Mouse (Mus musculus) embryo, embryonic 11 days (tissue): ENCODE measurements around the gene Kctd13.
"Not testable (repeated sequence)": the region's sequence is repeated elsewhere in the genome, so short reads cannot be mapped to it uniquely, and the experiment has no call there.

Source experiments
- DNase-seq: peaks from one replicate; pipeline ENCODE4 v3.0.0-alpha.2; 2015

Gene Kctd13

DNA sequence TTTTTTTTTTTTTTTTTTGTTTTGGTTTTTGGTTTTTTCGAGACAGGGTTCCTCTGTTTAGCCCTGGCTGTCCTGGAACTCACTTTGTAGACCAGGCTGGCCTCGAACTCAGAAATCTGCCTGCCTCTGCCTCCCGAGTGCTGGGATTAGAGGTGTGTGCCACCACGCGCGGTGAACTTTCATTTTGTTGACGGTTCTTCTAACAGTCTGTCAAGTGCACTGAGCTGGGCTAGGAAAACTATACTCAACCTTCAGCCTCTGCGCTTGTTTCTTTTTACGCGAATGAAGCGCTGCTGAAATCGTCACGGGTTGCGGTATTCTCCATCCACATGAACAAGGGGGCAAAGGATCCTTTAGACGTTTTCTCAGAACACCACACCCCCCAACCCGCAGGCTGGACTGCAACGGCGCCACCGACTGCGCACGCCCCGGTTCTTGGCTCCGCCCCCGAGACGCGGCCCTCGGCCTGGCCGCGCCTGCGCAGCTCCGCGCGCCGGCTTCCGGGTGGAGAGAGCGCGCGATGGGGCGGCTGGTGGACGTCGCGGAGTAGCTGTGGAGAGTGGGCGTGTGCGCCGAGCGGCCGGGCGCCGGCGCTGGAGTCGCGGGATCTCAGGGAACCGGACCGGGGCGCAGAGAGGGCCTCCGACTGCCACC is at the start of gene Kctd13:
Gene Kctd13 (plus strand): TSS at position 496 of the 654 bp plus-strand sequence.
- peak; percentile 95 for DNase-seq

DNA sequence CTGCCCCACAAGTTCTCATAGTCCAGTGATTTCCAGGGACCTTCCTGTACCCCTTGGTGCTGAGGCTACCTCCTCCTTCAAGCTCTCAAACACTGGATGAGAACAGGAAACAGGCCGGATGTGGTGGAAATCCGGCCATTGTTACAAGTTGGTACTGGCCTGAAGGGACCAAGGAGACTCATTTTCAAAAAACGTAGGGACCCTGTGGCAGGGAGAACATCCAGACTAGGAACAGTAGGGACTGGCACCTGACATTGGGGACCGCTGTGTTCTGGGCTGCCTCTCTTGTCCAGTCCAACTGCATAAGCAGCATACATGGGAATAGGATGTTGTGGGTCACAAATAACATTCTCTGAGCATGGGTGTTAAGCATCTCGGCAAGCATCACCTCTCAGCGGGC is 47.6 kb upstream of the Kctd13 start:
- no peak for DNase-seq

DNA sequence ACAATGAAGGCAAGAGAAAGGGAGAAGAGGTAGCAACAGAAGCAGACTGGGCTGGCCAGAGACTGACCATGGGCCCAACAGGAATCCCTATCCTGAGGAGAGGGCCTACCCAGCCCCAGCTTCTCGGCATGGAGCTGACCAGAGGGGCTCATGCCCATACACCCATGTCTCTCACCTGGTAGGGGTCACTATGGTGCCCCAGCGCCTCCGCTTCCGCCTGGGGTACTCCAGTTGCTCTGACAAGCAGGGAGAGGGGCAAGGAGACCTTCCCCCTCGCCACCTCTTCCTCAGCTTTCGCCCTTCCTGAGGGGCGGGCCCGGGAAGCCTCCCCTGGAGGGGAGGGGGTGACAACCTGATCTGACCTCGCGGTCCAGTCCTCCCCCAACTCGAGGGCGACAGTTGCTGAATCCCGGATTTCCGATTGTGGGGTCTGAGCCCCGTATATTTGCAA is 44.9 kb upstream of the Kctd13 start:
- DNase-seq = peak; percentile 37

DNA sequence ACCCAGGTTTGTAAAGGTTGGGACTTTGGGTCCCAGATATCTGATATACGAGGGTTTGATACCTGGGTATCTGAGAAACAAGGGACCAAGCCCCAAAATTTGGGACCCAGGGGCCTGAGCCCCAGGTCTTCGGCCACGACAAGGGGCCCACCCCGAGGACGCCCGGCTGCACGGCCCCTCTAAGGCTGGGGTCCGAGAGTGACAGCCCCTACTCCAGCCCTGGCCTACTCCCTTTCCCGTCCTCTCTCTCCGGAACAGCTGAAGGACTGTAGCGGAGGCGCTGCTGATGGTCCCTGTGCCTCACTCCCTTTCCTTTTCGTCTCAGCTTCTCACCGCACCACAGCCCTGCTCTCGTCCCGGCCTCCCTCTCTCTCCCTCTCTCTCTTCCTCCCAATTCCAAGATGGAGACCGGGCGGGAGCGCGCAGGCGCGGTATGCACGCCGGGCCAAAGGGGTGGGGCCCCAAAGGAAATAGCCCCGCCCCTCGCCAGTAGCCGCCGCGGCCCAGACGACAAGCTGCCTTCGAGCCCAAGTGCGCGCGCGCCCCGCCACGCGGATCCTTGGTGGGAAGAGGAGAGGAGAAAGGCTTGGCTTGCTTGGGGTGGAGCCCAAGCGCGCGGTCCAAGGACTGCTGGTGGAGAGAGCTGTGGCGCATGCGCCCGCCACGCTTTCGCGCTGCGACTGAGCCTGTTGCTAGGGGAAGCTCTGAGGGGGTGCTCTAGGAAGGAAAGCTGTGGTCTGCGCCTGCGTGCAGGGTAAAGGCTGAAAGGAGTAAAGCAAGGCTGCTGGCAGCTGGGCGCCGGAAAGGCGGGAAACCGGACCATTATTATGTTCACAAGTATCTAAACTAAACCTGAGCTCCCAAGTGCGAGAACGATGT is 44.2 kb upstream of the Kctd13 start, which contains the start of gene Taok2:
Gene Taok2 (minus strand): TSS at position 418 of the 879 bp plus-strand sequence.
- DNase-seq = peak; percentile 99

DNA sequence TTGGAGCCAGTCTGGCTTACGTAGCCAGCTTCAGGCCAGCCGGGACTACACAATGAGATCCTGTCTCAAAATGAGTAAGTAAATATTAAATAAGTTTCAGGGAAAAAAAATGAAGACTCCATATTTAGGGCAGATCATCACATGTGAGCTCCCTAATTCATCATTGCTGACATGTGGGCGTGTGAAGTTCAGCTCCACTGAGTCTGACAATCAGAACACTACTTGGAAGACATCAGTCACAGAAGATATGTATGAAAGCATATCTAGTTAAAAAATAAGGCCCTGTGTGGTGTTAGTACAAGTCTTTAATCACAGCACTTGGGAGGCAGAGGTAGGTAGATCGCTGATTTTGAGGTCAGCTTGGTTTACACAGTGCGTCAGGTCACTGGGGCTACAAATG is 41.4 kb upstream of the Kctd13 start:
- DNase-seq = no peak

DNA sequence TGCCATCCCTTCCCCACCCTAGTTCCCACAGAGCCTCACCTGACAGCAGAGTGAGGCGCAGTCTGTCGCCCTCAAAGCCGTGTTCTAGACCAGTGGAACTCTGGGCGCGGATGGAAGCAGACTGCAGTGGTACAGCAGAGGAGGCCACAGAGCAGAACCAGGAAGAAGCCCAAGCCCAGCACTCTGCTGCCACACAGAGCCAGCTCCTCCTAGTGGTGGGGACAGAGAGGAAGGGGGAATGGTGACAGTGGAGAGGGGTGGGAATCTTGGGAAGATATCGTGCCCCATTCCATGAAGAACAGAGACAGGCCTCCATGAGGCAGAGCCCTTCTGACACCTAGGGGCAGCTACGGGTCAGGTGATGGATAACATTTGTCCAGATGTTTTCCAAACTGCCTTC is 39.8 kb upstream of the Kctd13 start:
- peak; percentile 25 for DNase-seq

DNA sequence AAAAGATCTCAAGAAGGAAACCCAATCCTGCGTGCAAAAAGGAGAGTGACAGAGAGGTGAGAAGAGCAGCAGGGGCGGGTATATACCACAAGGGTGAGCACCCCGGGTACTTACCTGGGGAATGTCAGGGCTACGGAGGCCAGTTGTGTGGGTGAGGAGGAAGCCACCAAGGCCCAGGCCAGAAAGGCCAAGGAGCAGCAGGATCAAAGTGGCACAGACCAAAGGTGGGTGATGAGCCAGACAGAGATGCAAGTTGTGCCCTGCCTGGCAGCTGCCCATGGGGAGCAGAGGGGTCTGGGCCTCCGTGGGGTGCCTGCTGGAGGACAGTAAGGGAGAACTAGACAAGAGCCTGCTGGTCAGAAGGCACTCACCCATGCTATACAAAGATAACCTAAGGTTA is 31.8 kb upstream of the Kctd13 start:
- no peak for DNase-seq

DNA sequence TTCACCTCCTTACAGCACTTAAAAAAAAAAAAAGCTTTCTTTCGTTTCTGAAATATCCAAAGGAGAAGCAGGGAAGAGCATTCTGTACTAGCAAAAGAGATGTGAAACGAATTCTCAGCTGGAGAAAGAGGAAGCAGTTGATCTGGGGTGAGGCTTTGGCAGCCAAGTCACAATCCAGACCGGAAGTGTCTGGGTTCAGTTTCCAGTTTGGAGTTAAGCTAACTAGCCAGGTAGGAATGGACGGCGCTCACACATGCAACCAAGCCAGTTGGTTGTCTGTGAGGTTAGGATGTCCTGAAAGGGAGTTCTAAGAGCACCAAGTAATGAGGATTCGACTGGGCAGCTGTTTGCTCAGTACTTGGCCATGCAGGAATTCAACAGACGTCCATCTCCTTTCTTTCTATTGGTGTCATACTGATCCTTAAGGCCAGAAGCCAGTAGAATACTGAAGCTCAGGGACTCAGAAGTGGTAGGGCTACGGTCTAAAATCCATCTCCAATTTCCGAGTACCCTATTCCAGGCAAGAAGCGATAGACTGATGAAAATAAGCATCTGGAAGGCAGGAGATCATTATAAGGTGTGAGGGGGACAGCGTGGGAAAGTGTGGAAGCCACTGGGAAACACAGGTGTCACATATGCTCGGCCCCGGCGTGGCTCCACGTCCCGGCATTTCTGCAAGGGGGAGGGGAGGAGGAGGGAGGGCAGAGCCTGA is 31.1 kb upstream of the Kctd13 start:
- no peak for DNase-seq

DNA sequence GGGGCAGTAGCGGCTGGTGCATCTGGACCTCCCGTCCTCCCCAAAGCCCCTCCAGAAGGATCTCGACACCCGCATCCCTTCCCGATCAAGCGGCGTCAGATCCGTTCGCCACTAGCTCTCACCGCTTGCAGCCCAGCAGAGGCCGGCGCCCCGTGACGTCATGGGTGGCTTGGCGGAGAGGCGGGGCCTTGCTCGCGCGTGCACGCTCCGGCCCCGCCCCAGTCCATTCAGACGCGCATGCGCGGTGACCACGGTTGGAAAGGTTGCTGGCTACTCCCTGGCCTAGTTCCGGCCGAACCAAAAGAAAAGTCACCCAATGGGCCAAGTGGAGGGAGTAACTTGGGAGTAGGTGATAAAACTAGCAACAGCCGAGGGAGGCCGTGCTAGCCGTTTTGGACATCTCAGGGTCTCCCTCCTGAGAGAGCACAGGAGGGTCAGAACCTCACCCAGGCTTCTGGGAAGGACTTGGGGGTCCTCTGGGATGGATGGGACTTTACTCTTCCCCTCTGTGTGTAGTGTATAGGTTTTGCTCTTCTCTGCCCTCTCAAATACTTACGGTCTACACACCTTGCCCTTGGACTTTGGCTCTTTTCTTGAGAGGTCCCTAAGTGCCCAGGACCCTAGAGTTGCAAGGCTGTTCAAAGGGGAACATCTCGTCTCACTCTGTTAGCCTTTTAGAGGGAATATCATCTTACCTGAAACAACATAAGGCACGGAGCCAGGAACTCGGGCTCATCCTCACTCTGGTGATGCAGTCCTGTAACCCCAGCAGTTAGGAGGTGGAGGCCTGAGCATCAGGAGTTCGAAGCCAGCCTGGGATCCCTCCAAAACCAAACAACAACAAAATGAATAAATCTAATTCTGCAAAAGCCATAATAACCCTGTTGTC is 30.3 kb upstream of the Kctd13 start:
- peak; percentile 96 for DNase-seq

DNA sequence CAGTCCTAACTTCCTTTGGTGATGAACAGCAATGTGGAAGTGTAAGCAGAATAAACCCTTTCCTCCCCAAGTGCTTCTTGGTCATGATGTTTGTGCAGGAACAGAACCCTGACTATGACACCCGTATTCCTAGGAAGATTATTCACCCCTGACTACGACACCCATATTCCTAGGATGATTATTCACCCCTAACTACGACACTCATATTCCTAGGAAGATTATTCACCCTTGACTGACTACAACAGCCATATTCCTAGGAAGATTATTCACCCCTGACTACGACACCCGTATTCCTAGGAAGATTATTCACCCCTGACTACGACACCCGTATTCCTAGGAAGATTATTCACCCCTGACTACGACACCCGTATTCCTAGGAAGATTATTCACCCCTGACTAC is 28.9 kb upstream of the Kctd13 start:
- not testable (repeated sequence) for DNase-seq

DNA sequence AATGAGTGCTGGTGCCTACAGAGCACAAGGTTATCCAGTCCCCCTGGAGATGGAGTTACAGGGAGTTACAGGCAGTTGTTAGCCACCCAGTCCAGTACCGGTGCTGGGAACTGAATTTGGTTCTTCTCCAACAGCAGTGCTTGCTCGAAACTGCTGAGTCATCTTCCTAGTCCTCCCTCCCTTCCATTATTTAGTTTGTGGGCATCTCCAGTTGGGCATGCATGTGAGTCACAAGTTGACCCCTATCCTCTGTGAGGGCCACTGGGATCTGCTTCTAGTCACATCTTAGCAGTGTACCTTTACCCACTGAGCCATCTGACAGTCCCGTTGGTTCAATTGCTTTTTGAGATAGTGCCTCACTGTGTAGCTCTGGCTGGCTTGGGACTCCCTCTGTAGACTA is 23.1 kb upstream of the Kctd13 start:
- DNase-seq = no peak

DNA sequence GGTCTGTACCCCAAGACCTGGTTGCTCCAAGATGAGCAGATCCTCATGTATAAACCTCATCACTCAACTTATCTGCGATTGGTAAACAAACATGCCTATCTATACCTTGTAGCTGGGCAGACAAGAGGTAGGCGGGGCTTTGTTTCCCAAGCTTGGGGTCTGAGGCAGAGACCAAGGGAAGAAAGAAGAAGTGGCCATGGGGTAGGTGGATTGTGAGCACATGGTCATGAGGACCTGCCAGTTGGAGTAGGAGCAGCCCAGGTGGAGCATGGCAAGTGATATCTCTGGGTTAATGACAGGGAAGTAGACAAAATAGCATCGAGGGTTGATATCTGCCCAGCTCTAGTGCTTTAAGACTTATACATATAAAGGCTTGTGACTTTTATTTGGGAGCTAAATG is 13.8 kb upstream of the Kctd13 start:
- no peak for DNase-seq

DNA sequence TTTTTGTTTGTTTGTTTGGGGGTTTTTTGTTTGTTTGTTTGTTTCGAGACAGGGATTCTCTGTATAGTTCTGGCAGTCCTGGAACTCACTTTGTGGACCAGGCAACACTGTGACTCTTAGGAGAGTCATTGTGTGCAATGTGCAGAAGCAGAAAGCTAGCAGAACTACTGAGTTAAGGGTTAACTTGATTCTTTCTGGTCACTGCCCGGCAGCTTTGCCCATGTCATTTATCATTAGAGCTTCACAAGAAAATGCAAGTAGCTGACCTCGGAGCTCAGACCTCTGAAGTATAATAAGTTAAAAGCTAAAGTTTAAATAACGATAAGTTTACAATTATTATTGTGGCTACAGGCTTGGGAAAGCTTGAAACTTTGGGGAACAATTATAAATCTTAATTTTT is 10.3 kb upstream of the Kctd13 start:
- not testable (repeated sequence) for DNase-seq

DNA sequence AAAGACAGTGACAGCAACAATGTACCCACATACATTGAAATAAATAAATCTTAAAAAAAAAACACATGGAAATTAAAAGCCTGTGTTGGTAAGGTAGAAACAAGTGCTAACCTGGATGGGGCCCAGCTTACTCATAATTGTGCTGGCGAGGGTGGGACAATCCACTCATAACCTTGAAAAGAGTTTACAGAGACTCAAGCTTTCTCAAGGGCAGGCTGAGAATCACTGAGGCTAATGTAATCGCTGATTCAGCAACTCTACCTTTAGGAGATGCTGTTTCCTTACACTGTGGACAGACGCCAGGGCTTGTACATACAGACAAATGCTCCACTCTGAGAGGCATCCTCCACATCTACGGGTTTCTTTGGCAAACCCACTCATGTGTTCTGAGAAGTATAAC is 8.7 kb upstream of the Kctd13 start:
- DNase-seq = no peak

DNA sequence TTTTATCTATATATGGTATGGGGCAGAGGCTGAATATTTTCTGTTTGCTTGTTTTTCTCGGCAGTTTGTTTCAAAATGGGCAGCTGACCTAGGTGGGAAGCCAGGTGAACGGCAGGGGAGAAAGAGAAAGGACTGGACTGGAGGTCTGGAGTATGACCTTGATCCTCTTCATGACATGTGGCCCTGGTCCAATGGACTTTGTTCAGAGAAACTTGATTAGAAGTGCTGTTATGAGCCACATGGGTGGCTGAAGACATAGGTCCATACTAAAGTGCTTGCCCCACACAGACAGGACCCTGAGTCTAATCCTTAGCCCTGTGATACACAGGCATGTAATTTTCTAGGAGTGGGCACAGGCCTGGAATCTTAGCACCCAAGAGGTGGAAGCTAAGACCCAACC is 7.1 kb upstream of the Kctd13 start:
- no peak for DNase-seq

DNA sequence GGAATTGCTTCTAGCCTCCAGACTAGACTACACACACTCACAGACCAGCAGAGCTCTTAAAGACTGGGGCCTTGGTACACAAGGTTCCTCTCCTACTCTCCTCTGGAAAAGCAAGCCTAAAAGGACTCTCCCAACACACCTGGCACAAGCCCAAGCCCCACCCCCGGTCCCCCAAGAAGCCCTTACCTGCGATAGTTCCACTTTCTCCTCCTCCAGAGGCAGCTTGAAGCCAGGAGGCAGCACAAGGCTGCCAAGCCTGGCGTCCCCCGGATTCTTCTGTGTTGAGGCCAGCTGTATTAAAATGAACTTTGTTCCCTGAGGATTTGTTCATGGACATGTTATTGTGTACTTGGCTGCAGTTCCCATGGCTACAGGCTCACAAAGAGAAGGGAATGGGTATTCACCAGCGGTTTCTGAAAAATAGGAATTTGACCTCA is 6.0 kb upstream of the Kctd13 start, which contains the start of gene Tmem219:
Gene Tmem219 (minus strand): TSS at position 294 of the 437 bp plus-strand sequence.
- peak; percentile 72 for DNase-seq

DNA sequence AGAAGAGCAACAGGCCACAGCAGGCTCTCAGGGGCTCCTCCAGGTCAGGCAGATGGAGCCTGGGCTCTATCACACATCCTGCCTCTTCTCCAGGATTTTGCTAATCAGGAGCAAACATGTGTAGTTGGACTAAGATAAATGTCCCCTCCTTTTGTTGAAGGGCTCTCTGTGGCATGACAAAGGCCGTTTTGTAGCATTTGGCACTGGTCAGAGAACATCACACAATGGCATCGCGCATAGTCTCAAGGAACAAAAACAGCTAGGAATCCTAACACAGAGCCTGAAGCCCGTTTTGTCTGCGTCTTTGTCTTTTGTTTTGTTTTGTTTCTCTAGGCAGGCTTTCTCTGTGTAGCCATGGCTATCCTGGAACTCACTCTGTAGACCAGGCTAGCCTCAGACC is 4.7 kb upstream of the Kctd13 start:
- peak; percentile 24 for DNase-seq

DNA sequence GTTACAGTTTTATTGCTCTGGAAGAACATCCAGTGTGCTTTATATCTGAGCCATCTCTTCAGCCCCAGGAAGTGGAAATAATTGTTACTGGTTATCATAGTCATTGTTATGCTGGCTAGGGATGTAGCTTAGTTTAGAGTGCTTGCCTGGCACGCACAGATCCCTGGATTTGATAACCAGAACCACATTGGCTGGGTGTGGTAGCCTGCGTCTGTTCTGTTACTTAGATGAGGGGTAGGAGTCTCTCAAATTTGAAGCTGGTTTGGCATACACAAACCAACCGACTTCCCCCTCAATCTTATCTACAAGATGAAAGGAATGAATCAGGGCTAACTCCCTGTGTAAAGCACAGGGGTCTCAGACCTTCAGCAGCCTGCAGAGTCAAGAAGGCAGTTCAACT is 2.4 kb upstream of the Kctd13 start:
- no peak for DNase-seq

DNA sequence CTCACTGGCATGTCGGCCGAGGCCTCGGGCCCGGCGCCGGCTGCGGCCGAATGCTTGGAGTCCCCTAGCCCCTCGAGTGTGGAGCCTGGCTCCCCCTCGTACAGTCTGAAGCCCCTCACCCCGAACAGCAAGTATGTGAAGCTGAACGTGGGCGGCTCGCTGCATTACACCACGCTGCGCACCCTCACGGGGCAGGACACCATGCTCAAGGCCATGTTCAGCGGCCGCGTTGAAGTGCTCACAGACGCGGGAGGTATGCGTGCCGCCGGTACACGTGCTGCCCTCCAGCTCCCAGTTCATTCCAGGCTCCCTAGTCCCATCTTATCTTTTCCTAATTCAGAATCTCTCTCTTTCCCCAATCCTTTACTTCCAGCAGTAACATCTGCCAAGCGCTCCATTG is 367 bp downstream of the Kctd13 start:
- no peak for DNase-seq

DNA sequence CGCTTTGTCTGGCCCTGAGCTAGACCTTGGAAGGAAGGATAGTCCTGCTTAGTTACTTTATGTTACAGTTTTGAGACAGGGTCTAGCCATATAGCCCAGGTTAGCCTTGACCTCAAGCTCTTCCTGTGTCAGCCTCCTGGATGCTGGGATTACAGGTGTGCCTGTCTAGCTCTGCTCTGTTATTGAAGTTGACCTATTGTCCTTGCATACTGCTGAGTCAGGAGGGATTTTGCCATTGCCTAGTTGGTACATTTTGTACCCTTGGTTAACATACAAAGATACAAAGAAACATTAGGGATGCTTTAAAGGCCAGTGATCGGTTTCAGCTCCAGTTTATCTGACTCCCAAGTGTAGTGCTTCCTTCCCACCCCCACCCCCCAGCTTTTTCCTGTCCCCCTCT is 4.0 kb downstream of the Kctd13 start:
- DNase-seq = no peak

DNA sequence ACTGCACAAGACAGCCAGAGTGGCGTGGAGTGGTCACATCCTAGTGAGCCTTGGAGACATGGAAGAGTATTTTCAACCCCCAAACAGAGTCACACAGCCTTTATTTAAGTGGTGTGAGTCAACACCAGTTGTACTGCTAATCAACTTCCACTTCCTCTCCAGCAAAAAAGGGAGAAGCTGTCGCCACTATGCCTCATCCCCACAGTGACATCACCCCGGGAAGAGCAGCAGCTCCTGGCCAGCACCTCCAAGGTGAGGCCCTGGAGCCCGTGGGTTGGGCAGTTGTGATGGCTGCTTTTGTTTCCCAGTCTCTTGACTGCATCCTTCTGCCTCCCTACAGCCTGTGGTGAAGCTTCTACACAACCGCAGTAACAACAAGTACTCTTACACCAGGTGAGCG is 12.5 kb downstream of the Kctd13 start:
- DNase-seq = no peak

DNA sequence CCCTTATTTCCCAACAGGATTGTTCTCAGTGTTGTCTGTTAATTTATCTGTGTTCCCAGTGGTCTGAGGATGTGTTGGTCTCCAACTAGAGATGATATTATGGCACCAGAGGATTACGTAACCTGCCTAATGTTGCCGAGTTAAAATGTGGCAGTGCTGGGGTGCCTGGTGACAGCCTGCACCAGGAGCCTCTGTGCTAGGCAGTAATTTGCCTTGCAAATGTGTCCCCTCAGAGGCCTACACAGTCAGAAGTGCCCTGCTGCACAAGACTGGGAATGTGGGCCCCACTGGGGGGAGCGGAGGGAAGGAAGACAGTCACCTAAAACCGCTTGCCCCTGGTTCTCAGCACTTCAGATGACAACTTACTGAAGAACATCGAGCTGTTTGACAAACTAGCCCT is 13.1 kb downstream of the Kctd13 start:
- no peak for DNase-seq
